Mouse (Mus musculus) midbrain, embryonic 10.5 days (tissue): ENCODE data around the gene Tmem8b. TPM values are rescaled to one million over a fixed set of nuclear protein-coding genes. Genes with fewer than 3 reads are reported as not detected.

Experiments
- DNase-seq: peaks from one replicate; pipeline ENCODE4 v3.0.0-alpha.2; 2017; ENCODE audit warnings: low spot score
- H3K27ac ChIP-seq: fragments of 300-500 bp; sonication (generic); replicated peaks from 2 replicates; pipeline ENCODE4 v1.5.1; 2016; ENCODE audit warnings: mild to moderate bottlenecking
- H3K27me3 ChIP-seq: fragments of 300-500 bp; sonication (generic); 2 replicates; pipeline ENCODE4 v1.6.1; 2016; ENCODE audit warnings: low read depth, mild to moderate bottlenecking; ENCODE audit not compliant: poor library complexity, severe bottlenecking
- H3K36me3 ChIP-seq: fragments of 300-500 bp; sonication (generic); 2 replicates; pipeline ENCODE4 v1.6.1; 2016; ENCODE audit warnings: mild to moderate bottlenecking, moderate library complexity
- H3K4me1 ChIP-seq: fragments of 300-500 bp; sonication (generic); 2 replicates; pipeline ENCODE4 v1.6.1; 2016
- H3K4me3 ChIP-seq: fragments of 300-500 bp; sonication (generic); 2 replicates; pipeline ENCODE4 v1.5.1; 2016; ENCODE audit warnings: mild to moderate bottlenecking, moderate library complexity
- H3K9me3 ChIP-seq: fragments of 300-500 bp; sonication (generic); replicated peaks from 2 replicates; pipeline ENCODE4 v1.6.1; 2016; ENCODE audit warnings: mild to moderate bottlenecking
- WGBS: fragments of 180-500 bp; shearing (Covaris S2); methylation state at CpG from one replicate; pipeline ENCODE4 v1.1.7; 2016; 5-methylcytosine and 5-hydroxymethylcytosine counted together
- microRNA-seq: library from miRNA; unstranded; fragments of <30 nt; microRNA quantifications from one replicate; pipeline ENCODE4, GENCODE M21; 2017
- polyA plus RNA-seq: library from polyadenylated mRNA; unstranded; fragments of >200 nt; fragmentation: Nextera tagmentation; extraction: Ambion mirVana; gene quantifications from 2 replicates; pipeline ENCODE4 v1.2.1, GENCODE M21; 2016

Gene Tmem8b
- polyA plus RNA-seq, 1 experiment from 2014 or later = 4.6 TPM

DNA sequence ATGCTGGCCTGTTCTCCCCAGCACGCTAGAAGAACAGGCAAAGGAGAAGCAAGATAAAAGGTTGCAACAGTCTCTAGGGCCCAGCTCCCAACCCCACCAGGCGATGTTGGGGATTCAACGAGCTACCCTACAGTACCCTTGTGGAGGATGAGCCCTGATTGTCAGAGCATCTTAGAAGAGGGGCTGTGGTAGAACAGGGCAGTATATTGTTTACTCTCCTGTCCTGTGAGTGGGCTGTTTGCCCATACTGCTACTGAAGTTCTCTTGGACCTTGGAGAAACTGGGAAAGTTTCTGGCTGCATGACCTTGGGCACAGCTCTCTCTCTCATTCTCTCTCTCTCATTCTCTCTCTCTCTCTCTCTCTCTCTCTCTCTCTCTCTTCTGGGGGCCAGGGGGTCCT, 60.4 kb downstream of the Tmem8b start:
- 0 out of 2 replicates have a peak, but pooled peaks cover 3% of the 10 kb centered on the region for H3K4me1 ChIP-seq
- H3K4me3 ChIP-seq = no peak overlapping the region
- no peak for DNase-seq
- no peaks in the 10 kb centered on the region for H3K27me3 ChIP-seq
- H3K9me3 ChIP-seq = no peaks in the 10 kb centered on the region
- 74% methylated on average over 3 of the region's 3 CpGs for WGBS
- H3K36me3 ChIP-seq = no peaks in the 10 kb centered on the region
- H3K27ac ChIP-seq = no peak overlapping the region

DNA sequence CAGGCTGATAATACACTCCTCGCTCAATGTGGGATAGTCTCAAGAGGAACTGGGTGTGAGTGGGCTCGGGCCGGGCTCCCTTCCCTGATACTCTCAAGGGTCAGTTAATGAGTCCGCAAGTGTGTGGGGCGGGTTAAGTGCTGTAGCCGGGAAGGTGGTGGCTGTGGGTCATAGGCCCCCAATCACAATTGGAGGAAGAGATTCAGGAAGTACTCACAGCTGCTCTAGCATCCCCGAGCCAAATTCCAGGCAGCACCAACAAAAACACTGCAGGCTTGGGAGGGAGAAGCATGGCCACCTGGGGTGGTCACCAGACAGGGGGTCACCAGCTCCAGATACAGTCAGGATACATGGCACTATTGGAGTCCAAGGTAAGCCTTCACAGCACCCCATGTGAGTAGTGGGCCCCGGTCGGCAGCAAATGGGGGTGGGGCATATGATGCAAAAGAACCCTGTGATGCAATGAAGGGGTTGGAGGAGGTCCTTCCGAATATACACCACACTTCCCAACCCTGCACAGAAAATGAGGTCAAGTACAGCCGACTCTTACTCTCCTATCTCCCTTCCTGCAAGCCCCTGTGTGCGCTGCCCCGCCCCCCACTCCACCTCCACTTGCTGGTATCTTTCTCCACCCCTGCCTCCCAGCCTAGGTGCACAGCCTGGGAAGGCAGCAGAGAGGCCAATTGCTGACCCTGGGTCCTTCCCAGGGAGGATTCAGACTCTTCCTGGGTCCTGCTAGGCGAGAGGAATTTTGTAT, 61.2 kb downstream of the Tmem8b start, which contains the start of gene Spaar:
TSS of gene Spaar (plus strand) at position 241 of the 757 bp plus-strand sequence.
- Histone ChIP-seq H3K27me3 (no peaks in the 10 kb centered on the region), H3K27ac (no peak within 1 kb of the TSS), H3K36me3 (no peaks in the 10 kb centered on the region), H3K4me1 (0 out of 2 replicates have a peak, but pooled peaks cover 3% of the 10 kb centered on the region), H3K9me3 (no peaks in the 10 kb centered on the region), H3K4me3 (no peak within 1 kb of the TSS)
- 77% methylated on average over 14 of the region's 14 CpGs for WGBS
- DNase-seq = no peak

- DNase-seq = no peak
- no peaks in the 10 kb centered on the region for H3K27me3 ChIP-seq
- no peaks in the 10 kb centered on the region for H3K9me3 ChIP-seq
- H3K27ac ChIP-seq = no peak overlapping the region
- no peak overlapping the region for H3K4me3 ChIP-seq
- no peaks in the 10 kb centered on the region for H3K36me3 ChIP-seq
- 71% methylated on average over 21 of the region's 21 CpGs for WGBS
- H3K4me1 ChIP-seq = 0 out of 2 replicates have a peak, but pooled peaks cover 3% of the 10 kb centered on the region
These were observed 62.1 kb downstream of the Tmem8b start for GRCm38 (mm10) chr4:43730750-43731297.

- 27% methylated on average over 1 of the region's 1 CpGs for WGBS
- Histone ChIP-seq H3K4me3 (no peak overlapping the region), H3K27me3 (no peaks in the 10 kb centered on the region), H3K36me3 (no peaks in the 10 kb centered on the region), H3K4me1 (0 out of 2 replicates have a peak, but pooled peaks cover 3% of the 10 kb centered on the region), H3K9me3 (no peaks in the 10 kb centered on the region), H3K27ac (no peak overlapping the region)
- no peak for DNase-seq
These were observed 63.4 kb downstream of the Tmem8b start for GRCm38 (mm10) chr4:43732171-43732570.

DNA sequence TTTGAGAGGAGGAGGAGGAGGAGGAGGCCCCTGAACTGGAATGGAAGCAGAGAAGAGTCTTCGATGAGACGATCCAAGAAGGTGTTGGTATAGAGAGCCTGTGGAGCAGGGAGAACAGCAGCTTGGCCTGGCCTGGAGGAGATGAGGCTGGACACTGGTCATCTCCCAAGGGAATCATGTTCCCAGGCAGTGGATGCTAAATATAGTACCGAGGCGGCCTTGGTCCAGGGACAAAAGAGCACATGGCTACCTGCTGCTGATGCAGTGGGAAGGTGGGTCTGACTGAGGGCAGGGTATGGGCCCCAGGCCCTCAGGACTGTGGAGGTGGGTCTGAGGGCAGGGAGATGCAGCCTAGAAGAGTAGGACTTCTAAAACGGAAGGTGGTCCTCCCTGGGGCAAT, 64.4 kb downstream of the Tmem8b start:
- Histone ChIP-seq H3K4me1 (0 out of 2 replicates have a peak, but pooled peaks cover 3% of the 10 kb centered on the region), H3K9me3 (no peaks in the 10 kb centered on the region), H3K27me3 (no peaks in the 10 kb centered on the region), H3K36me3 (no peaks in the 10 kb centered on the region), H3K27ac (no peak overlapping the region), H3K4me3 (no peak overlapping the region)
- WGBS = 87% methylated on average over 5 of the region's 5 CpGs
- DNase-seq = no peak

DNA sequence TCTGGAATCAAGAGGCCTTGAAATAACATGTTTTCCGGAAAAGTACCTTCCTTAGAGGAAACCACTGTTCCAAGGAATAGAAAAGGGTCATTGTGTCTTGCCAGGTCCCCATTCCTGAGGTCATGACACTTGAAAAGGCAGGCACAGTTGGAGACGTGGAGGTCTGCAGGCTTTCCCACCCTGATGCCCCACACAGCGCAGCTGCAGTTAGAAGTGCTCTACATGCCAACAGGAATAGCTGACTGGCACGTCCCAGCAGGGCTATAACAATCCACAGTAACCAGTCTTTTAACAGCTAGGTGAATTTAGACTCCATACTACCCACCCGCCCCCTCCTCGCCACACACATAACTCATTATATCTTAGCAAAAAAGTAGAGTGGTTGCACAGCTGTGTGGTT, 68.4 kb downstream of the Tmem8b start:
- no peak for DNase-seq
- H3K36me3 ChIP-seq = no peaks in the 10 kb centered on the region
- 0 out of 2 replicates have a peak, but pooled peaks cover 2% of the 10 kb centered on the region for H3K4me1 ChIP-seq
- H3K9me3 ChIP-seq = no peaks in the 10 kb centered on the region
- 71% methylated on average over 6 of the region's 6 CpGs for WGBS
- H3K27me3 ChIP-seq = no peaks in the 10 kb centered on the region
- H3K4me3 ChIP-seq = no peak overlapping the region
- H3K27ac ChIP-seq = no peak overlapping the region

- no peaks in the 10 kb centered on the region for H3K9me3 ChIP-seq
- H3K27me3 ChIP-seq = no peaks in the 10 kb centered on the region
- WGBS = 75% methylated on average over 8 of the region's 8 CpGs
- no peak overlapping the region for H3K4me3 ChIP-seq
- no peak overlapping the region for H3K27ac ChIP-seq
- 0 out of 2 replicates have a peak, but pooled peaks cover 6% of the 10 kb centered on the region for H3K4me1 ChIP-seq
- no peak for DNase-seq
- H3K36me3 ChIP-seq = no peaks in the 10 kb centered on the region
These were observed 70.4 kb downstream of the Tmem8b start for GRCm38 (mm10) chr4:43738989-43739674.

- WGBS = 71% methylated on average over 5 of the region's 5 CpGs
- Histone ChIP-seq H3K9me3 (no peaks in the 10 kb centered on the region), H3K4me3 (no peak overlapping the region), H3K27me3 (no peaks in the 10 kb centered on the region), H3K27ac (no peak overlapping the region), H3K36me3 (no peaks in the 10 kb centered on the region), H3K4me1 (0 out of 2 replicates have a peak, but pooled peaks cover 6% of the 10 kb centered on the region)
- DNase-seq = no peak
These were observed 72.8 kb downstream of the Tmem8b start for GRCm38 (mm10) chr4:43741526-43741925.

Small RNA genes lying within 50 kb of the gene (microRNA-seq; reads per million reads assigned to microRNA genes)
- gene Gm25262 = not detected

Other genes starting within 250 kb of the Tmem8b start
- gene Fam166b, start 239.8 kb upstream of the Tmem8b start, polyA plus RNA-seq = 0.14 and 0.25 TPM in 2 replicates
- 2.9 and 6.0 TPM in 2 replicates for gene Tesk1, start 227.0 kb upstream of the Tmem8b start, polyA plus RNA-seq
- gene Cd72, start 214.3 kb upstream of the Tmem8b start, polyA plus RNA-seq = 1.4 and 1.8 TPM in 2 replicates
- gene Sit1, start 185.2 kb upstream of the Tmem8b start, polyA plus RNA-seq = not detected in 2 replicates
- gene Ccdc107, start 176.1 kb upstream of the Tmem8b start, polyA plus RNA-seq = 44.8 and 48.4 TPM in 2 replicates
- gene Arhgef39, start 169.3 kb upstream of the Tmem8b start, polyA plus RNA-seq = 48.5 and 52.8 TPM in 2 replicates
- 0.67 and 0.69 TPM in 2 replicates for gene Car9, start 162.0 kb upstream of the Tmem8b start, polyA plus RNA-seq
- 41.6 and 44.5 TPM in 2 replicates for gene Tpm2, start 145.2 kb upstream of the Tmem8b start, polyA plus RNA-seq
- 43.1 and 49.1 TPM in 2 replicates for gene Creb3, start 106.6 kb upstream of the Tmem8b start, polyA plus RNA-seq
- 43.3 and 47.2 TPM in 2 replicates for gene Tln1, start 106.3 kb upstream of the Tmem8b start, polyA plus RNA-seq
- gene Rgp1, start 90.3 kb upstream of the Tmem8b start, polyA plus RNA-seq = 20.7 and 21.0 TPM in 2 replicates
- gene Gba2, start 90.1 kb upstream of the Tmem8b start, polyA plus RNA-seq = 26.7 and 31.6 TPM in 2 replicates
- 0.32 and 0.74 TPM in 2 replicates for gene Msmp, start 84.5 kb upstream of the Tmem8b start, polyA plus RNA-seq
- 11.7 and 14.3 TPM in 2 replicates for gene Npr2, start 37.0 kb upstream of the Tmem8b start, polyA plus RNA-seq
- 3.0 and 4.3 TPM in 2 replicates for gene Spag8, start 15.4 kb upstream of the Tmem8b start, polyA plus RNA-seq
- gene Hint2, start 12.5 kb upstream of the Tmem8b start, polyA plus RNA-seq = 75.5 and 79.3 TPM in 2 replicates
- 1.6 and 2.1 TPM in 2 replicates for gene Fam221b, start 174 bp downstream of the Tmem8b start, polyA plus RNA-seq
- gene Olfr70, start 31.8 kb downstream of the Tmem8b start, polyA plus RNA-seq = not detected in 2 replicates
- gene Olfr71, start 41.3 kb downstream of the Tmem8b start, polyA plus RNA-seq = not detected in 2 replicates
- 0.21 TPM in 1 of 2 replicates, not detected in the other for gene Hrct1, start 58.2 kb downstream of the Tmem8b start, polyA plus RNA-seq
- 0.02 TPM in 1 of 2 replicates, not detected in the other for gene Spaar, start 61.1 kb downstream of the Tmem8b start, polyA plus RNA-seq
- gene Olfr159, start 102.0 kb downstream of the Tmem8b start, polyA plus RNA-seq = not detected in 2 replicates
- gene Olfr156, start 154.9 kb downstream of the Tmem8b start, polyA plus RNA-seq = not detected in 2 replicates
- gene Olfr157, start 171.2 kb downstream of the Tmem8b start, polyA plus RNA-seq = not detected in 2 replicates
- gene Olfr155, start 182.6 kb downstream of the Tmem8b start, polyA plus RNA-seq = not detected in 2 replicates
- 8.7 and 10.0 TPM in 2 replicates for gene Reck, start 206.6 kb downstream of the Tmem8b start, polyA plus RNA-seq